Mouse (Mus musculus): ENCODE data around the gene Syndig1l. TPM values are rescaled to one million over a fixed set of nuclear protein-coding genes. Genes with fewer than 3 reads are reported as not detected.

Gene Syndig1l
- polyA plus RNA-seq (2017; shearing (Covaris generic)): not detected

DNA sequence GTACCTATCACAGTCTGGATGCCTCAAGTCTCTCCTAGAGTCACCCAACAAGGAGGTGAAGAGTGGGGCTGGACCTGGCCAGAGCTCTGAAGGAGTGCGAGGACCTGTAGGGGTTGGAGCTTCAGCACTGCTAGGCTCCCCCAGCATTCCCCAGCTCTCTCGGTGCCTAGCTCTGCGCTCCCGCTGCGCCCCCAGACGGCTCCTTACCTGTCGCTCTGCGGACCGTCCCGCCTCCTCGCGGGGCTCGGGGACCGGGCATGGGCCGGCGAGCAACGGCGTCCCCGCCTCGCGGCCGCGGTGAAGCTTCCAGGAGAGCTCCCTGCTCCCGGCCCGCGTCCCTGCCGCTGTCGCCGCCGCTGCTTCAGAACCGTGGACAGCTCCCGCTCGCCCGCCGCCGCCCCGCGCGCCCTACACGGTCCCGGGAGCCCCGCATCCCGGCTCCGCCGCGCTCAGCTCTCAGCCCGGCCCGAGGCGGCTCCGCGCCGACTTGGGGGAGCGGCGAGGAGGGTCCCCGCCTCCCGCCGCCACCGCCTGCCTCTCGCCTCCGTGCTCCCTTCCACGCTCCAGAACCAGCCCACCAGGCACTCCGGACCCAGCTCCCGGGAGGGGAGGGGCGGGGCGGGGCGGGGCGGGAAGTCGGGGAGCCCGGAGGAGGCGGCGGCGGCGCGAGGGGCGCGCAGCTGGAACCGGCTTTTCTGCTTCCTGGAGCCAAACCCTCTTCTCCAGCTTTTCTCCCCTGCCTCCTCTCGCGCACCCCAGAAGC is at the start of gene Syndig1l:
Gene Syndig1l (minus strand): TSS at position 513 of the 763 bp plus-strand sequence.

DNA sequence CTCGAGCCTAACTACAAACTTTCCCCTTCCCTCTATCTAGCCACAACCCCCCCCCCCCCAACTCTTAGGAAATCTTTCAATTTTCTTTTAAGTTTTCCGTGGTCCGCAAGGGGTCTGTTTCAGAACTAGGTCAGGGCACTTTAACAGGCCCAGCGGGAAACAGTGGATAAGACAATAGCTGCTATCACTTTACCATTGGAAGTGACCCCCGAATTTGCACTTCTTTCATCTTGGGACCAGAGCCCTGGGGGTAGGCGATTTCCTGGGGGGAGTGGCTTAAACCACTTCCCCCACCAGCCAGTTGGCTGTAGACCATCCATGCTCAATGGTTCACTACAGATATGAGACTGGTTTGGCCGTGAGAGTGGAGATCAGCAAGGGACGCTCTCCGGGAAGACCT is 58.0 kb downstream of the Syndig1l start, which contains the start of gene Vrtn:
Gene Vrtn (plus strand): TSS at position 366 of the 400 bp plus-strand sequence.

Other genes with a start within 250 kb of the Syndig1l start
- gene Aldh6a1, start 247.8 kb downstream of the Syndig1l start, polyA plus RNA-seq (2017; shearing (Covaris generic)): 24.0 TPM
- 30.2 TPM for gene Lin52, start 247.4 kb downstream of the Syndig1l start, polyA plus RNA-seq (2017; shearing (Covaris generic))
- not detected for gene Vsx2, start 129.1 kb downstream of the Syndig1l start, polyA plus RNA-seq (2017; shearing (Covaris generic))
- gene Abcd4, start 81.4 kb downstream of the Syndig1l start, polyA plus RNA-seq (2017; shearing (Covaris generic)): 20.3 TPM
- gene Vrtn, start 57.8 kb downstream of the Syndig1l start, polyA plus RNA-seq (2017; shearing (Covaris generic)): not detected
- 200 TPM for gene Npc2, start 74.3 kb upstream of the Syndig1l start, polyA plus RNA-seq (2017; shearing (Covaris generic))
- 87.9 TPM for gene Isca2, start 74.4 kb upstream of the Syndig1l start, polyA plus RNA-seq (2017; shearing (Covaris generic))
- not detected for gene Ltbp2, start 177.7 kb upstream of the Syndig1l start, polyA plus RNA-seq (2017; shearing (Covaris generic))